Mouse (Mus musculus) midbrain, embryonic 14.5 days (tissue): ENCODE measurements around the gene Mb21d2. TPM values are rescaled to one million over a fixed set of nuclear protein-coding genes. Genes with fewer than 3 reads are reported as not detected.

Source experiments
- ATAC-seq: fragments of 200-750 bp; cut with Nextera tagmentation; 2 replicates; pipeline ENCODE4 v1.8.0; 2017; ENCODE audit warnings: moderate number of reproducible peaks, moderate library complexity; ENCODE audit not compliant: low FRiP score, low TSS enrichment
- DNase-seq: peaks from one replicate; pipeline ENCODE4 v3.0.0-alpha.2; 2015
- H3K27ac ChIP-seq: fragments of 300-500 bp; sonication (generic); replicated peaks from 2 replicates; pipeline ENCODE4 v1.5.1; 2014; ENCODE audit warnings: mild to moderate bottlenecking, low read depth, low read length, moderate library complexity
- H3K27me3 ChIP-seq: fragments of 300-500 bp; sonication (generic); 2 replicates; pipeline ENCODE4 v1.6.1; 2014; ENCODE audit warnings: low read length, control low read depth, mixed read lengths; ENCODE audit not compliant: control insufficient read depth, insufficient read depth
- H3K36me3 ChIP-seq: fragments of 300-500 bp; sonication (generic); 2 replicates; pipeline ENCODE4 v1.6.1; 2014; ENCODE audit warnings: low read length, control low read depth; ENCODE audit not compliant: control insufficient read depth, insufficient read depth
- H3K4me1 ChIP-seq: fragments of 300-500 bp; sonication (generic); 2 replicates; pipeline ENCODE4 v1.6.1; 2014; ENCODE audit warnings: mild to moderate bottlenecking, antibody characterized with exemption, low read length, control low read depth; ENCODE audit not compliant: control insufficient read depth, insufficient read depth
- H3K4me2 ChIP-seq: fragments of 300-500 bp; sonication (generic); 2 replicates; pipeline ENCODE4 v1.6.1; 2014; ENCODE audit warnings: mild to moderate bottlenecking, low read length, moderate library complexity
- H3K4me3 ChIP-seq: fragments of 300-500 bp; sonication (generic); replicated peaks from 2 replicates; pipeline ENCODE4 v1.5.1; 2014; ENCODE audit warnings: low read depth, low read length
- H3K9ac ChIP-seq: fragments of 300-500 bp; sonication (generic); replicated peaks from 2 replicates; pipeline ENCODE4 v1.6.1; 2014; ENCODE audit warnings: mild to moderate bottlenecking, low read length, moderate library complexity
- H3K9me3 ChIP-seq: fragments of 300-500 bp; sonication (generic); 2 replicates; pipeline ENCODE4 v1.6.1; 2016; ENCODE audit warnings: low read length, control low read depth, mixed read lengths; ENCODE audit not compliant: control insufficient read depth
- WGBS: fragments of 180-500 bp; shearing (Covaris S2); extraction: QIAGEN DNeasy Blood & Tissue Kit; methylation state at CpG from one replicate; pipeline ENCODE4 v1.1.7; 2014; 5-methylcytosine and 5-hydroxymethylcytosine counted together
- polyA plus RNA-seq: library from polyadenylated mRNA; unstranded; fragments of >200 nt; fragmentation: Nextera tagmentation; extraction: Ambion mirVana; gene quantifications from 2 replicates; pipeline ENCODE4 v1.2.1, GENCODE M21; 2014

The Mb21d2 gene
- polyA plus RNA-seq, 1 experiment from 2014 or later: 18.0 TPM

DNA sequence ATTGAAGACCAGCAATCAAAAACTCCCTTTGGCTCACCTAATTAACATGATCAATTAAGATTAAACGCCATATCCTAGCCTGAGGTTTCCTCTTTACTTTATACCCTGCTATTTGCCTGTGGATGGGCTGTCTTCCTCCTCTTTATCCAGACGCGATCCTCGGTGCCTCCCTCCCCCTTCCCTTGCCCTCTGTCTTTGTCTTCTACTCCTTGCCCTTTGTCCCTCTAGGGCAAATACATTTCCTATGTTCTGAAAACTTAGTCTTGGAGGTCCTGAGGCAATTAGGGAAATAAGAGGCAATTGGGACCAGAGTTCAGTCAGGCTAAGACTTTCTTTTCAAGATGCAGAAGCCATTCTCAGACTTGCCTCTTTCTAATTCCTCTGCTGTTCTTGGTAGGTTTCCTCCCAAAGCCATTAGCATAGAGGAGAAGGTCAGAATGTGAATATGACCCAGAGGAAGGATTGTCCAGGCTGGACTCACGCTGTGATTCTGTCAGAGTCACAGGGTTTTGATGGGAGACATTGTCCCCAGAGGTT, 110.7 kb downstream of the Mb21d2 start:
- Histone ChIP-seq H3K4me1 (no peaks in the 10 kb centered on the region), H3K27me3 (no peaks in the 10 kb centered on the region), H3K4me2 (no peak overlapping the region), H3K36me3 (no peaks in the 10 kb centered on the region), H3K9me3 (no peaks in the 10 kb centered on the region), H3K9ac (no peak overlapping the region), H3K27ac (no peak overlapping the region), H3K4me3 (no peak overlapping the region)
- 56% methylated on average over 5 of the region's 5 CpGs for WGBS
- DNase-seq: no peak
- no peak for ATAC-seq

DNA sequence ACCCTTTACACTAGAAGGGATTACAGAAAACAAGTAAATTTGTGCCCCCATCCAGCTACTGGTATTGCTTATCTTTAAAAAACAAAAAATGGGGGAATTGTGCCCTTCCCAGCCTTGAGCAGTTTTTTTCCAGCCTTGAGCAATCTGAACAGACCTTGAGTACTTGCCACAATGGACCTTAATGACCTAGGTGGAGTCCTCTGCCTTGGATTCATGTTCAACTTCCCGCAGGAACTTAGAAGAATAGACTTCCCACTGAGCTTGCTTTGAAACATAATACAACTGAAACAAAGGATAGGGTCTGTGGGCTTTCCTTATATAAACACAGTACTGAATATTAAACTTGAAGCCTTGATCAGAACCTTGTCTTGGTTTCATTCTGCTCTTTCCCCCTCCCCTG, 116.2 kb downstream of the Mb21d2 start:
- no peaks in the 10 kb centered on the region for H3K36me3 ChIP-seq
- H3K27me3 ChIP-seq: no peaks in the 10 kb centered on the region
- H3K4me3 ChIP-seq: no peak overlapping the region
- 0 out of 2 replicates have a peak, but pooled peaks cover 5% of the 10 kb centered on the region for H3K9me3 ChIP-seq
- H3K27ac ChIP-seq: no peak overlapping the region
- 74% methylated on average over 1 of the region's 1 CpGs for WGBS
- no peak for DNase-seq
- no peak for ATAC-seq
- no peaks in the 10 kb centered on the region for H3K4me1 ChIP-seq
- H3K9ac ChIP-seq: no peak overlapping the region
- H3K4me2 ChIP-seq: no peak overlapping the region

DNA sequence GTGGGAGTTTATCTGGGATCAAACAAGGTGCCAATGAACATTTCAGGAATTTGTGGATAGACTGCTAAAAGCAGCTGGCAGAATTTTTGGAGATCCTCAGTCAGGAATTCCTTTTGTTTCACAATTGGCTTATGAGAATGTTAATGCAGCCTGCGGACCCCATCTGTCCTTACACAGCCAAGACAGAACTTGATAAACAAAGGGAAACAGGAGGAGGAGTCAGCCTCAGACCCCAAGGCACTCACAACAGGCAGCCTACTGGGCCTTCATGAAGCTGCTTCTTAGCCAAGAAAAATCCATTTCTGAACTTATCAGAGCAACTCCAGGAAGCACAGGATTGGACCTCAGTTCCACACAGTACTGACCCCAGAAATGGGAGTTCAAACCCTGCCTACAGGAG, 120.4 kb downstream of the Mb21d2 start:
- DNase-seq (peak; percentile 10), ATAC-seq (no peak; the same call in 1 of the 2 replicates)
- H3K4me1 ChIP-seq: no peaks in the 10 kb centered on the region
- H3K27me3 ChIP-seq: no peaks in the 10 kb centered on the region
- no peaks in the 10 kb centered on the region for H3K36me3 ChIP-seq
- 0 out of 2 replicates have a peak, but pooled peaks cover 5% of the 10 kb centered on the region for H3K9me3 ChIP-seq
- H3K4me2 ChIP-seq: no peak overlapping the region
- no peak overlapping the region for H3K4me3 ChIP-seq
- no peak overlapping the region for H3K9ac ChIP-seq
- H3K27ac ChIP-seq: no peak overlapping the region
- WGBS: 17% methylated on average over 1 of the region's 1 CpGs

DNA sequence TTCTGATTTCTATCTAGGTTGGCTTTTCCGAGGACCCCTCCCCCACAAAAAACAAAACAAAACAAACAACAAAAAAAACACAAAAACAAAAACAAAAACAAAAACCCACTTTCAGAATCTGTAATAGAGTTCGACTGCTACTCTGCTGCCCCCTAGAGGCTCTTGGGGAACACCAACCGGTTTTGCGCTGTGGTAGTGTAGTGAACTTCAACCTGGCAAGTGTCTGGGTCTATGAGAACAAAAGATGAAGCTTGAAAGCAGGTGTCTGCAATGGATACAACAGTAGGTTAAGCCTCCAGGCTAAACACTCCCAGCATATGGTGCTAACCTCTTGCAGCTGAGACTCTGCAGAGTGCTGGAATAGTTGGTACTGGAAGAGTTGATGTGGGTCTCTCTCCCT, 136.4 kb downstream of the Mb21d2 start:
- WGBS: 6% methylated on average over 4 of the region's 4 CpGs

More for the DNA sequence above, 136.4 kb downstream of the Mb21d2 start:
- no peaks in the 10 kb centered on the region for H3K36me3 ChIP-seq
- H3K4me2 ChIP-seq: no peak overlapping the region
- H3K9me3 ChIP-seq: no peaks in the 10 kb centered on the region
- no peak overlapping the region for H3K9ac ChIP-seq
- DNase-seq (peak; percentile 87), ATAC-seq (no peak)
- H3K27ac ChIP-seq: no peak overlapping the region
- no peaks in the 10 kb centered on the region for H3K4me1 ChIP-seq
- no peak overlapping the region for H3K4me3 ChIP-seq
- no peaks in the 10 kb centered on the region for H3K27me3 ChIP-seq

Other genes with a start within 250 kb of the Mb21d2 start
- gene Fgf12, start 176.6 kb downstream of the Mb21d2 start, polyA plus RNA-seq: 32.1 and 46.1 TPM in 2 replicates